Mouse (Mus musculus) bone marrow macrophage, adult 2 months (primary cell): ENCODE results near the gene Ifitm1.
"Not testable (repeated sequence)": the region's sequence is repeated elsewhere in the genome, so short reads cannot be mapped to it uniquely, and the experiment has no call there.

Experiments
- CTCF ChIP-seq: IDR thresholded peaks from 2 replicates; pipeline ENCODE4 v1.5.1; 2012; ENCODE audit warnings: low read depth, mild to moderate bottlenecking, low read length, moderate library complexity
- POLR2A ChIP-seq: IDR thresholded peaks from 2 replicates; pipeline ENCODE4 v1.6.1; 2012; ENCODE audit warnings: mild to moderate bottlenecking, low read depth, low read length, borderline replicate concordance

DNA sequence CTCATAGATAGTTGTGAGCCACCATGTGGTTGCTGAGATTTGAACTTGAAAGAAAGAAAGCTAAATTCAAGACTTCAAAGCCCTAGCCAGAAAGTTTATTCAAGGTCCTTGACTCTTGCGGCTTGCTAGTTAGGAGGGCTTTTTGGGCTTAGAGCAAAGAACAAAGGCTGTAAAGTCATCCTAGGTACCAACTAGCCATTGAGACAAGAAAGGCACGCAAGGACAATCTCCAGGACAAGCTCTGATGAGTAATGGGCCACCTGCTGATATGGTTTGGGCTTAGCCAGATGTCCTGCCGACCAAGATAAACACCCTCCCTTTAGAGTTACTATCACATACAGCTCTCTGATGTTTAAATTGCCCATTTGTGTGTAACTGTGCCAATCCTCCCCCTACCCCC, 1.7 kb downstream of the Ifitm1 start:
- TF ChIP-seq POLR2A, CTCF: not testable (repeated sequence)
